Mouse (Mus musculus) heart, adult 2 months (tissue): ENCODE measurements around the gene Atg7.

Experiments used
- CTCF ChIP-seq: fragments of 200-600 bp; IDR thresholded peaks from 2 replicates; pipeline ENCODE4 v1.8.1; 2022; ENCODE audit warnings: antibody characterized with exemption, mild to moderate bottlenecking, moderate library complexity
- EP300 ChIP-seq: fragments of 200-500 bp; IDR thresholded peaks from 2 replicates; pipeline ENCODE4 v1.6.1; 2011; ENCODE audit warnings: low read depth, low read length, control low read depth; ENCODE audit not compliant: insufficient read depth

GRCm38 (mm10) chr6:114847582-114848174 is 204.8 kb downstream of the Atg7 start:
- no peak for TF ChIP-seq CTCF
- no peak for TF ChIP-seq EP300
